Mouse (Mus musculus) hindbrain, embryonic 16.5 days (tissue): Measurements from ENCODE around the gene Lgals8. TPM values are rescaled to one million over a fixed set of nuclear protein-coding genes. Genes with fewer than 3 reads are reported as not detected.
"Not testable (repeated sequence)": the region's sequence is repeated elsewhere in the genome, so short reads cannot be mapped to it uniquely, and the experiment has no call there.

Experiments used
- ATAC-seq: fragments of 200-750 bp; cut with Nextera tagmentation; 2 replicates; pipeline ENCODE4 v1.8.0; 2017; ENCODE audit warnings: moderate TSS enrichment, moderate library complexity
- H3K27ac ChIP-seq: fragments of 300-500 bp; sonication (generic); 2 replicates; pipeline ENCODE4 v1.5.1; 2014; ENCODE audit warnings: low read depth, mild to moderate bottlenecking, control low read depth, low read length, moderate library complexity
- H3K27me3 ChIP-seq: fragments of 300-500 bp; sonication (generic); replicated peaks from 2 replicates; pipeline ENCODE4 v1.6.1; 2014; ENCODE audit warnings: low read length; ENCODE audit not compliant: control insufficient read depth, insufficient read depth
- H3K36me3 ChIP-seq: fragments of 300-500 bp; sonication (generic); 2 replicates; pipeline ENCODE4 v1.6.1; 2014; ENCODE audit warnings: mild to moderate bottlenecking, low read length, moderate library complexity, mixed read lengths; ENCODE audit not compliant: control insufficient read depth, insufficient read depth
- H3K4me1 ChIP-seq: fragments of 300-500 bp; sonication (generic); 2 replicates; pipeline ENCODE4 v1.6.1; 2014; ENCODE audit warnings: low read depth, low read length; ENCODE audit not compliant: control insufficient read depth, insufficient read depth
- H3K4me2 ChIP-seq: fragments of 300-500 bp; sonication (generic); 2 replicates; pipeline ENCODE4 v1.6.1; 2014; ENCODE audit warnings: mild to moderate bottlenecking, low read length, control low read depth, moderate library complexity
- H3K4me3 ChIP-seq: fragments of 300-500 bp; sonication (generic); 2 replicates; pipeline ENCODE4 v1.5.1; 2014; ENCODE audit warnings: mild to moderate bottlenecking, low read length, control low read depth, moderate library complexity
- H3K9ac ChIP-seq: fragments of 300-500 bp; sonication (generic); 2 replicates; pipeline ENCODE4 v1.6.1; 2014; ENCODE audit warnings: low read depth, mild to moderate bottlenecking, control low read depth, low read length, moderate library complexity
- H3K9me3 ChIP-seq: fragments of 300-500 bp; sonication (generic); 2 replicates; pipeline ENCODE4 v1.6.1; 2014; ENCODE audit warnings: mild to moderate bottlenecking, low read length, moderate library complexity; ENCODE audit not compliant: control insufficient read depth
- WGBS: fragments of 180-500 bp; shearing (Covaris S2); extraction: QIAGEN DNeasy Blood & Tissue Kit; methylation state at CpG from one replicate; pipeline ENCODE4 v1.1.7; 2014; 5-methylcytosine and 5-hydroxymethylcytosine counted together
- polyA plus RNA-seq: library from polyadenylated mRNA; unstranded; fragments of >200 nt; fragmentation: Nextera tagmentation; extraction: Ambion mirVana; gene quantifications from 2 replicates; pipeline ENCODE4 v1.2.1, GENCODE M21; 2015

The Lgals8 gene
- polyA plus RNA-seq, 1 experiment from 2014 or later, result 26.0 TPM

- Histone ChIP-seq H3K9ac (no peak overlapping the region), H3K27ac (no peak overlapping the region), H3K4me3 (no peak overlapping the region), H3K4me2 (no peak overlapping the region), H3K27me3 (no peaks in the 10 kb centered on the region), H3K36me3 (no peaks in the 10 kb centered on the region), H3K9me3 (no peaks in the 10 kb centered on the region), H3K4me1 (no peaks in the 10 kb centered on the region)
- no peak for ATAC-seq
- WGBS, result 96% methylated on average over 1 of the region's 1 CpGs
Observed at GRCm38 (mm10) chr13:12468488-12468887, 3.7 kb upstream of the Lgals8 start.

- H3K36me3 ChIP-seq, H3K9ac ChIP-seq, ATAC-seq, H3K27ac ChIP-seq, H3K4me1 ChIP-seq, H3K4me3 ChIP-seq, H3K4me2 ChIP-seq, H3K9me3 ChIP-seq, H3K27me3 ChIP-seq: not testable (repeated sequence)
- WGBS, result 86% methylated on average over 6 of the region's 6 CpGs
Observed at GRCm38 (mm10) chr13:12464159-12464558, 585 bp downstream of the Lgals8 start.

GRCm38 (mm10) chr13:12462623-12463022, 2.1 kb downstream of the Lgals8 start:
- H3K4me2 ChIP-seq, result no peak overlapping the region
- H3K9ac ChIP-seq, result no peak overlapping the region
- peaks cover 8% of the 10 kb centered on the region for H3K4me1 ChIP-seq
- WGBS, result 85% methylated on average over 4 of the region's 4 CpGs
- ATAC-seq, result no peak
- no peaks in the 10 kb centered on the region for H3K27me3 ChIP-seq
- no peak overlapping the region for H3K4me3 ChIP-seq
- no peak overlapping the region for H3K27ac ChIP-seq
- H3K36me3 ChIP-seq, result no peaks in the 10 kb centered on the region
- H3K9me3 ChIP-seq, result no peaks in the 10 kb centered on the region

GRCm38 (mm10) chr13:12461730-12462119, 3.0 kb downstream of the Lgals8 start:
- H3K4me2 ChIP-seq, result peak overlapping the region; percentile 78
- H3K4me3 ChIP-seq, result peak overlapping the region; percentile 79
- H3K36me3 ChIP-seq, result no peaks in the 10 kb centered on the region
- H3K4me1 ChIP-seq, result peaks cover 8% of the 10 kb centered on the region
- peak overlapping the region; percentile 83; the same call in 1 of the 2 replicates for H3K27ac ChIP-seq
- WGBS, result under 1% methylated on average over 7 of the region's 7 CpGs
- H3K27me3 ChIP-seq, result no peaks in the 10 kb centered on the region
- no peaks in the 10 kb centered on the region for H3K9me3 ChIP-seq
- H3K9ac ChIP-seq, result peak overlapping the region; percentile 80
- no peak; the same call in 1 of the 2 replicates for ATAC-seq

- Histone ChIP-seq H3K4me2 (peak overlapping the region; percentile 78), H3K4me1 (peaks cover 8% of the 10 kb centered on the region)
Observed at GRCm38 (mm10) chr13:12460881-12461729, 3.6 kb downstream of the Lgals8 start.

GRCm38 (mm10) chr13:12460443-12460842, 4.3 kb downstream of the Lgals8 start:
- Histone ChIP-seq H3K9ac (peak overlapping the region; percentile 80), H3K4me1 (peaks cover 8% of the 10 kb centered on the region), H3K27ac (peak overlapping the region; percentile 83), H3K9me3 (no peaks in the 10 kb centered on the region), H3K36me3 (no peaks in the 10 kb centered on the region), H3K4me2 (peak overlapping the region; percentile 78), H3K4me3 (peak overlapping the region; percentile 79), H3K27me3 (no peaks in the 10 kb centered on the region)
- ATAC-seq, result no peak
- 8% methylated on average over 8 of the region's 8 CpGs for WGBS

More at GRCm38 (mm10) chr13:12460881-12461729, 3.6 kb downstream of the Lgals8 start:
- H3K36me3 ChIP-seq, result no peaks in the 10 kb centered on the region
- peak overlapping the region; percentile 80 for H3K9ac ChIP-seq
- peak overlapping the region; percentile 83 for H3K27ac ChIP-seq
- WGBS, result under 1% methylated on average over 59 of the region's 59 CpGs
- ATAC-seq, result peak; percentile 96
- no peaks in the 10 kb centered on the region for H3K27me3 ChIP-seq
- peak overlapping the region; percentile 79 for H3K4me3 ChIP-seq
- H3K9me3 ChIP-seq, result no peaks in the 10 kb centered on the region

GRCm38 (mm10) chr13:12456711-12457110, 8.0 kb downstream of the Lgals8 start:
- ATAC-seq, result no peak
- no peaks in the 10 kb centered on the region for H3K9me3 ChIP-seq
- H3K27ac ChIP-seq, result no peak overlapping the region
- 82% methylated on average over 7 of the region's 7 CpGs for whole genome bisulfite sequencing
- H3K36me3 ChIP-seq, result 0 out of 2 replicates have a peak, but pooled peaks cover 2% of the 10 kb centered on the region
- H3K4me1 ChIP-seq, result peaks cover 5% of the 10 kb centered on the region
- H3K9ac ChIP-seq, result no peak overlapping the region
- H3K4me2 ChIP-seq, result no peak overlapping the region
- H3K4me3 ChIP-seq, result no peak overlapping the region
- H3K27me3 ChIP-seq, result no peaks in the 10 kb centered on the region

- Histone ChIP-seq H3K9ac (no peak overlapping the region), H3K36me3 (peaks cover 7% of the 10 kb centered on the region; the same call in 1 of the 2 replicates), H3K27ac (no peak overlapping the region), H3K4me2 (no peak overlapping the region), H3K4me3 (no peak overlapping the region), H3K27me3 (no peaks in the 10 kb centered on the region), H3K4me1 (peaks cover 1% of the 10 kb centered on the region), H3K9me3 (no peaks in the 10 kb centered on the region)
- ATAC-seq, result no peak
- 84% methylated on average over 7 of the region's 7 CpGs for WGBS
Observed at GRCm38 (mm10) chr13:12454686-12455390, 9.9 kb downstream of the Lgals8 start.

GRCm38 (mm10) chr13:12453150-12453549, 11.6 kb downstream of the Lgals8 start:
- 86% methylated on average over 14 of the region's 14 CpGs for WGBS
- no peaks in the 10 kb centered on the region for H3K4me1 ChIP-seq
- H3K9me3 ChIP-seq, result no peaks in the 10 kb centered on the region
- H3K4me2 ChIP-seq, result no peak overlapping the region
- H3K9ac ChIP-seq, result no peak overlapping the region
- H3K36me3 ChIP-seq, result peaks cover 9% of the 10 kb centered on the region
- H3K27me3 ChIP-seq, result no peaks in the 10 kb centered on the region
- no peak for ATAC-seq
- H3K27ac ChIP-seq, result no peak overlapping the region
- no peak overlapping the region for H3K4me3 ChIP-seq
